Comparison of ENCODE assay signal across 7 mouse cellular contexts in genomic region chr15:59777307-59777871, GRCm38 (mm10).
DNase-seq lines count a peak whose midpoint lies in the region; ATAC-seq lines count a peak whose summit lies in the region.

No protein-coding gene starts in this region.

- intact Hi-C loops in heart, postnatal 25 days (cut with DNase I): loop anchor here (5.0 kb wide), 1 partner anchor 95 kb away; no protein-coding TSS in a partner anchor
- intact Hi-C loops in left cerebral cortex, postnatal 14 days (cut with DNase I): no loop called here

- H3K4me1 ChIP-seq in midbrain, embryonic 11.5 days (ENCODE audit: control insufficient read depth, insufficient read depth, low read length): no peaks in the 10 kb centered on the region
- no peaks in the 10 kb centered on the region for H3K4me1 ChIP-seq in midbrain, embryonic 13.5 days (replicated peaks)
- H3K4me1 ChIP-seq in brown adipose tissue, adult 24 weeks (ENCODE audit: control insufficient read depth, insufficient read depth, insufficient read length, low read length): peaks cover 26% of the 10 kb centered on the region

- ATAC-seq in midbrain, embryonic 11.5 days (ENCODE audit: low FRiP score): no peak
- ATAC-seq in midbrain, embryonic 13.5 days: no peak

- H3K36me3 ChIP-seq in midbrain, embryonic 11.5 days (ENCODE audit: control insufficient read depth, insufficient read depth, low read length): no peaks in the 10 kb centered on the region
- H3K36me3 ChIP-seq in midbrain, embryonic 13.5 days: no peaks in the 10 kb centered on the region

- no peak overlapping the region for H3K9ac ChIP-seq in midbrain, embryonic 11.5 days (ENCODE audit: low read length)
- no peak overlapping the region for H3K9ac ChIP-seq in midbrain, embryonic 13.5 days (replicated peaks)

- H3K27me3 ChIP-seq in midbrain, embryonic 11.5 days (ENCODE audit: control insufficient read depth, insufficient read depth, low read length): no peaks in the 10 kb centered on the region
- no peaks in the 10 kb centered on the region for H3K27me3 ChIP-seq in midbrain, embryonic 13.5 days

- WGBS in midbrain, embryonic 11.5 days: 86% methylated on average over 13 of the region's 13 CpGs
- WGBS in midbrain, embryonic 13.5 days: 90% methylated on average over 13 of the region's 13 CpGs

- no peak overlapping the region for H3K4me2 ChIP-seq in midbrain, embryonic 11.5 days
- no peak overlapping the region for H3K4me2 ChIP-seq in midbrain, embryonic 13.5 days (replicated peaks)

- peak; percentile 19 for DNase-seq in midbrain, embryonic 11.5 days (ENCODE audit: low spot score, missing footprints)
- DNase-seq in heart, postnatal 25 days (ENCODE audit: low spot score): peak; percentile 89
- DNase-seq in left cerebral cortex, postnatal 14 days (ENCODE audit: low spot score in 2 of 2): peak; percentile 36 to 43
- DNase-seq in right cerebral cortex, postnatal 4 days: peak; percentile 51
- no peak for DNase-seq in natural killer cell, adult 2 months (ENCODE audit: low spot score in 2 of 2)

- H3K9me3 ChIP-seq in midbrain, embryonic 11.5 days (ENCODE audit: control insufficient read depth, low read length): no peaks in the 10 kb centered on the region
- no peaks in the 10 kb centered on the region for H3K9me3 ChIP-seq in midbrain, embryonic 13.5 days

- H3K27ac ChIP-seq in midbrain, embryonic 11.5 days (ENCODE audit: low read depth, low read length): no peak overlapping the region
- H3K27ac ChIP-seq in midbrain, embryonic 13.5 days: no peak overlapping the region
- H3K27ac ChIP-seq in brown adipose tissue, adult 24 weeks (replicated peaks; ENCODE audit: low read depth, low read length): peak overlapping the region; percentile 96

- no peak overlapping the region for H3K4me3 ChIP-seq in midbrain, embryonic 11.5 days (ENCODE audit: low read depth, low read length)
- H3K4me3 ChIP-seq in midbrain, embryonic 13.5 days (replicated peaks): no peak overlapping the region
- H3K4me3 ChIP-seq in brown adipose tissue, adult 24 weeks (ENCODE audit: insufficient read depth, low read depth, low read length): no peak overlapping the region

Comparison
In these comparisons a context has a peak if more than half of its experiments do, and no peak if none do; other contexts are left out.
1. DNase-seq: peak in midbrain, embryonic 11.5 days (single experiment), heart, postnatal 25 days (single experiment), left cerebral cortex, postnatal 14 days (2 of 2) and right cerebral cortex, postnatal 4 days (single experiment); none in natural killer cell, adult 2 months (0 of 2).